Mouse (Mus musculus) gonadal fat pad, adult 2 months (tissue): Measurements from ENCODE around the gene Srprb. TPM values are rescaled to one million over a fixed set of nuclear protein-coding genes. Genes with fewer than 3 reads are reported as not detected.

Experiments
- DNase-seq: peaks from one replicate; pipeline ENCODE4 v3.0.0-alpha.2; 2012; ENCODE audit warnings: low read depth
- polyA plus RNA-seq: library from polyadenylated mRNA; depleted of rRNA; stranded (reverse); fragments of >200 nt; gene quantifications from 2 replicates; pipeline ENCODE4 v1.2.3, GENCODE M21; 2012; rRNA removed

Srprb gene
- polyA plus RNA-seq, 1 experiment = 69.8 TPM

DNA sequence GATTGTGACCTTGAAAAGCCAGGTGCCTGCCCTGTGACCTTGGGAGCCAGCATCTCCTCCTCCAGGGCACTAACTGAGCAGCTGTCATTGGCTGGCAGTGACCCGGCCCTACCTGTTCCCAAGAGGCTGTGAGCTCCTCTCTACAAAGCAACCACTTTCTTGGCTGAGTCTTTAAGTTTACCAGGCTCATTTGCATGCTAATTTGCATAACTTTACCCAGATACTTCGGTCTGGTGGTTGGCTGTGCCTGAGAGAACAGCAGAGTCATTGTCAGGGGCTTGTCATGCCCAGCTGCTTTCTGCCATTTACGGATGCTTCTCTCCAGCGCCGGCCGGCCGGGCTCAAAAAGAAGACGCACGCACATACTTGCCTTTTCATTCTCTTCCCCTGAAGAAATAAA, 55.2 kb downstream of the Srprb start:
- DNase-seq = no peak

DNA sequence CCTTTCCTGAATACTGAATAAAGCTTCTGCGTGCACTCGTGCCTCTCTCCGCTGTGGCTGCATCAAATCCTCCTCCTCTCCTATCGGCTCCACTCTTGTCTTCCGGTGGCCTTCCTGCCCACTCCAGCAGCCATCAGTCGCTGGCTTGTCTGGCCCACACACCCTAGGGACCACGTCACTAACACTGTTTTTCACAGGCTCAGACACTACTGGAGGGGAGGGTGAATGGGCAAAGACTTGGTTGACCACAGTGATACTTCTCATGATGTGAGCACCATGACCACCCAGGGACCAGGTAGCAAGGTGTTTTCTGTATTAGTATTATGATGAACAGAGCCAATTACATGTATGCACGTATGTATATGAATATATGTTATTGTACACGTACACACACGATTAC, 55.7 kb downstream of the Srprb start:
- no peak for DNase-seq

DNA sequence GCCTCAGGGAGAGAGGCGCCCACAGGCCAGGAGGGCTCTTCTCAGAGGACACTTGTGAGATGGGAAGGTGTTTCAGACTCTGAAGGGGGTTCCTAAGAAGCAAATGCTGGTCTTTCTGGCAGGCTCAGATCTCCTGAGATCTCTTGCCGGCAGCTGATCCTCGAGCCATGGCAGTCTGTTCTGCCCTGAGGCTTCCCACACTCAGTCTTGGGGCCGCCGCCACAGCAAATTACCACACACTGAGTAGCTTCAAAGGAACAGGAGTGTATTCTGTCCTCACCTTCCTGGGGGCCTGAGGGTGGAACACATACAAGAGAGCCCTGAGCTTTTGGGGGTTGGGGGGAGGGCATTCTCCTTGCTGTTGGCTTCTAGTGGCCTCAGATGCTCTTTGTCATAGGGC, 56.6 kb downstream of the Srprb start:
- DNase-seq = no peak

- DNase-seq = no peak
These were observed 58.1 kb downstream of the Srprb start for GRCm38 (mm10) chr9:103143881-103144280.

DNA sequence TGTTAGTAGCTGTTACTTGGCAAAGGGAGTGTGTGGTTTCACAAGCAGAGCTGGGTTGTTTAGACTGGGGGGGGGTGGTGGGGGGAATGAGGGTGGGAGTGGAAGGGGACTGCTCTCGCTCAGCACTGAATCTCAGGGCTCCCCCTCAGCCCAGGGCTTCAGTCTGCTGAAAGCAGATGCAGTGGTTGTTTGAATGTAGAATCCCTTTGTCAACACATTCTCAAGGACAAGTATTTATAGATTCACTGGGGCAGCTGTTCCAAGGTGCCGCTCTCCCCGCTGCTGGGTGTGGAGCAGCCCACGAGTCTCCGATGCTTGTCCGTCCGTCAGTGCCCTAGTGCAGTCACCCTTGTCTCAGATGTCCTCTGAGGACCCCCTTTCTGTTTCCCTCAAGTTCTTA, 60.7 kb downstream of the Srprb start:
- no peak for DNase-seq

DNA sequence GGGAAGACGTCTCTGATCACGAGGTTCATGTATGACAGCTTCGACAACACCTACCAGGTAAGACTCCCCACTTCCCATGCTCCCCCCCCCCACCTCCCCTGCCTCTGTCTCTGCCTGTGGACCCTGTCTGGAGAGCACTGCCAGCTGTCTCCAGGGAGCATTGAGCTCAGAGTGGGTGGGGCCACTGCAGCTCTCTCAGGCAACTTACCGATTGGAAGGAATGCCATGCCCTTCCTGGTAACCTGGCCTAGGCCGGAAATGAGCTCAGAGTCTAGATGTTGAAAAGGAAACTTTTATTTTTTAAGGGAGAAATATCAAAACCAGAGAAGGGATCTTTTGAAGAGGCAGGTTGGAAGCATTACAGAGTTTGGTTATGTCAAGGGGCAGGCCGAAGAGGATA, 61.6 kb downstream of the Srprb start:
- no peak for DNase-seq

DNA sequence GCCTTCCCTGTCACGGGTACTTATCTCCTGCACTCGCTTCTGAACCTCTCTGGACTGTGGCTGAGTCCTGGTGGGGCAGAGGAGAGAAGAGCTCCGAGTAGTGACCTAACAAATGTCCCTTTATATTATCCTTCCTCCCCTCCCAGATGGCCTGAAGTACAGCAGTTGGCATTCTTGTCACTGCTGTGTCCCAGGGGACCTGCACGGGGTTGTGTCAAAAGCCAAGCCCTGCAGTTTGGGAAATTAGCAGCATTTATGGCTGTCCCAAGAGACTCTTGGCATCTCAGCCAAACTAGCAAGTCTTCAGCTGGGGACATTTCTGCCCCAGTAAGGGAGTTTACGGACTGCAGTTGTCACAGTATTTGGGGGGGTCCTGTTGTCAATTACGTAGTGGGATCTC, 62.5 kb downstream of the Srprb start:
- no peak for DNase-seq

Other genes starting within 250 kb of the Srprb start
- 36.8 and 61.6 TPM in 2 replicates for gene Slco2a1, start 213.4 kb downstream of the Srprb start, polyA plus RNA-seq
- 10.1 and 12.7 TPM in 2 replicates for gene Rab6b, start 90.3 kb downstream of the Srprb start, polyA plus RNA-seq
- gene Gm20425, start 28.2 kb upstream of the Srprb start, polyA plus RNA-seq = 0.14 and 0.30 TPM in 2 replicates
- gene Trf, start 28.3 kb upstream of the Srprb start, polyA plus RNA-seq = 927 and 1,066 TPM in 2 replicates
- 0.63 and 1.0 TPM in 2 replicates for gene 1300017J02Rik, start 102.9 kb upstream of the Srprb start, polyA plus RNA-seq
- gene Topbp1, start 103.1 kb upstream of the Srprb start, polyA plus RNA-seq = 8.5 and 9.8 TPM in 2 replicates
- gene Cdv3, start 163.7 kb upstream of the Srprb start, polyA plus RNA-seq = 31.2 and 39.6 TPM in 2 replicates